Mouse (Mus musculus) lung, adult 10 weeks (tissue): ENCODE data around the gene Exoc7. TPM values are rescaled to one million over a fixed set of nuclear protein-coding genes. Genes with fewer than 3 reads are reported as not detected.

Experiments used
- polyA plus RNA-seq: library from polyadenylated mRNA; stranded (reverse); fragments of 350-450 nt; fragmentation: Illumina TruSeq; extraction: RNeasy Lipid Tissue Mini Kit (QIAGEN cat#74804); gene quantifications from one replicate; pipeline ENCODE4 v1.2.3, GENCODE M21; 2014; ENCODE audit warnings: low read depth, low replicate concordance; ENCODE audit not compliant: insufficient read depth

Exoc7 gene
- polyA plus RNA-seq = 22.5 TPM

DNA sequence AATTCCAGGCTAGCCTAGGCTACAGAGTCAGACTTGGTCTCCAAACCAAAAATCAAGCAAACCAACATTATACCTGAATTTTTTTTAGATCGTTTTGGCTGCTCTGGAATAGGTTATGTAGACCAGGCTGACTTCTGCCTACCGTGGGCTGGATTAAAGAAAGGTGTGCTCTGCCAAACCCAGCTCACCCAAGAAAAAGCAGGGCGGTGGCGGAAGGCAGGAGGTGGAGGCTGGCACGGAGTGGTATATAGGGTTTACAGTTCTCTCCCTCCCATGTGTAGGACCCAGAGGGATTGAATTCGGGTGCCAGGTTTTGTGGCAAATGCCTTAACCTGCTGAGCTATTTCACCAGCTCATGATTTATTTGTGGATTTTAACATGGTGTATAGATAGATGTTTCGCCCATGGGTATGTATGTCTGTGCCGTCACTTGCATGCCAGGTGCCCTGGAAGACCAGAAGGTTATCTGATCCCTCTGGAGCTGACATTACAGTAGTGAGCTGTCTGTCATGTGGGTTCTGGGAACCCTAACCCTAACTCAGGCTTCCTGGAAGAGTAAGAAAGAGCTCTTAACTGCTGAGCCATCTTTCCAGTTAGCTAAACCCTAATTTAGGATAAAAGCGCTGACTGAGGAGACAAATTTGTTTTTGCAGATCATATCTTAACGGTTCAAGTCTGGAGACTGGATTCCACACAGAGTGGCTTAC, at the start of gene Exoc7:
Exoc7 (minus strand) TSS at position 215 of the 707 bp plus-strand sequence.

GRCm38 (mm10) chr11:116335244-116336036, 28.4 kb upstream of the Exoc7 start, which contains the start of gene Foxj1:
Foxj1 (minus strand) TSS chr11:116335399.

DNA sequence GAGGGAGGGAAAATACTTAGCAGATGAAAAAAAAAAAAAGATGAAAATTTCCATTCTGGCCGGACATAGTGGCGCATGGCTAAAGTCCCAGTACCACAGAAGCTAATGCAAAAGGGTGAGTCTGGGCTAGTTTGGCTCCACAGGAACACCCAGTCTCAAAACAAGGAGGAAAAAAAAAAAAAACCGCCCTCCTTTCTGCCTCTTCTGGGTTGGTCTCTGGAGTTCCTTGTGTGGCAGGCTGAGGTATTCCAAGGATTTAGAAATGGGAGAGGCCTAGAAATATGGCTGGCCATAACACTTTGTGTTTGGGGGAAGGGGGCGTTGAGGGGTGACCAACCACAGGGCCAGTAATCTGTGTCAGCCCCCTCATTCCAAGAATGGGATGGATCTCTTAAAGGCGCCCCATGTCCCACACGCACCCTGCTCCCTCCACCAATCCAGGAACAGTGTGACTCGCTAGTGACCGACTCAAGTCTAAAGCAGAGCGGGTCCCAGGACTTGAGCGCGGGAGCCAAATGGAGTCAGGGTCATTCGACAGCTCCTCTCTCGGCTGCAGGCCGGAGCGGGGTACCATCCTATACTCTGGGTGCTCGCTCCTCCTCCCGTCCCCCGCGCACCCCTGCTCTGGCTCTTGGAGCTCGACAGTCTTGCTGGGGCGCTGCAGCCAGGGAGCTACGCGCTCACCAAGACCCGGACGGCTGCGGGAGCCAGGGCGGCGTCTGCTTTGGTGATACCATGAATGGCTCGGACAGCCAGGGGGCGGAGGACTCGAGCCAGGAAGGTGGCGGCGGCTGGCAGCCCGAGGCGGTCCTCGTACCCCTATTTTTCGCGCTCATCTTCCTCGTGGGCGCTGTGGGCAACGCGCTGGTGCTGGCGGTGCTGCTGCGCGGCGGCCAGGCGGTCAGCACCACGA, 26.0 kb downstream of the Exoc7 start, which contains the start of gene Galr2:
Galr2 (plus strand) TSS at position 189 of the 913 bp plus-strand sequence.

GRCm38 (mm10) chr11:116274045-116274666, 32.9 kb downstream of the Exoc7 start, which contains the start of gene Srp68:
Srp68 (minus strand) TSS chr11:116274217.

Other genes with a start within 250 kb of the Exoc7 start
- gene Unc13d, start 229.3 kb downstream of the Exoc7 start, polyA plus RNA-seq = 22.3 TPM
- gene Wbp2, start 220.2 kb downstream of the Exoc7 start, polyA plus RNA-seq = 101 TPM
- 16.8 TPM for gene Trim47, start 180.0 kb downstream of the Exoc7 start, polyA plus RNA-seq
- gene Trim65, start 176.1 kb downstream of the Exoc7 start, polyA plus RNA-seq = 6.5 TPM
- 30.3 TPM for gene Mrpl38, start 168.4 kb downstream of the Exoc7 start, polyA plus RNA-seq
- 10.5 TPM for gene Fbf1, start 139.1 kb downstream of the Exoc7 start, polyA plus RNA-seq
- gene Ten1, start 108.4 kb downstream of the Exoc7 start, polyA plus RNA-seq = 34.9 TPM
- gene Acox1, start 108.2 kb downstream of the Exoc7 start, polyA plus RNA-seq = 35.2 TPM
- 2.0 TPM for gene Evpl, start 69.2 kb downstream of the Exoc7 start, polyA plus RNA-seq
- gene Srp68, start 33.0 kb downstream of the Exoc7 start, polyA plus RNA-seq = 30.4 TPM
- gene Galr2, start 26.3 kb downstream of the Exoc7 start, polyA plus RNA-seq = not detected
- gene Foxj1, start 28.2 kb upstream of the Exoc7 start, polyA plus RNA-seq = 46.0 TPM
- 1.5 TPM for gene Rnf157, start 105.8 kb upstream of the Exoc7 start, polyA plus RNA-seq
- gene Ubald2, start 126.9 kb upstream of the Exoc7 start, polyA plus RNA-seq = 70.7 TPM
- gene Qrich2, start 159.0 kb upstream of the Exoc7 start, polyA plus RNA-seq = 0.22 TPM
- 39.3 TPM for gene Prpsap1, start 187.0 kb upstream of the Exoc7 start, polyA plus RNA-seq
- gene Sphk1, start 223.7 kb upstream of the Exoc7 start, polyA plus RNA-seq = 23.0 TPM